Mouse (Mus musculus): Measurements from ENCODE around the gene Igsf3. TPM values are rescaled to one million over a fixed set of nuclear protein-coding genes. Genes with fewer than 3 reads are reported as not detected.

The Igsf3 gene
- polyA plus RNA-seq, 1 experiment, result 29.1 TPM

DNA sequence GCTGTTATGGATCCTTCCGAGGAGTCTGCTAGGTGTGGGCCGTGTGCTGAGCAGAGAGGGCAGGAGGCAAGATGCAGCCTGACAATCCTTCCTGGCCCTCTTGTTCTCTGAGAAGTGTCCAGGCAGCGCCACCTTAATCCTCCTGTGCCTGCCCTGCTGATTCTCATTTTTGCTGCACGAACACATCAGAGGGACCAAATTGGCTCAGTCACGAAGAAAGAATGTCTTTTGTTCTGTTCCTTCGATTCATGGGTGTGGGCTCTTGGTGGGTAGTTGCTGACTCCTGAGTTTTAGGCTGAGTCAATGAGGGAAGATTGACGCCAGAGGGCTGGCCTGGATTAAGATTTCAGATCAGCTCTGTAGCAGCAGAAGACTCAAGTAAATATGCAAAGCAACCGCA lies 84.9 kb downstream of the Igsf3 start:
- H3K36me3 ChIP-seq (ENCODE audit: control insufficient read depth, insufficient read depth, low read length, poor library complexity, severe bottlenecking), result peaks cover 4% of the 10 kb centered on the region; the same call in 1 of the 2 replicates

DNA sequence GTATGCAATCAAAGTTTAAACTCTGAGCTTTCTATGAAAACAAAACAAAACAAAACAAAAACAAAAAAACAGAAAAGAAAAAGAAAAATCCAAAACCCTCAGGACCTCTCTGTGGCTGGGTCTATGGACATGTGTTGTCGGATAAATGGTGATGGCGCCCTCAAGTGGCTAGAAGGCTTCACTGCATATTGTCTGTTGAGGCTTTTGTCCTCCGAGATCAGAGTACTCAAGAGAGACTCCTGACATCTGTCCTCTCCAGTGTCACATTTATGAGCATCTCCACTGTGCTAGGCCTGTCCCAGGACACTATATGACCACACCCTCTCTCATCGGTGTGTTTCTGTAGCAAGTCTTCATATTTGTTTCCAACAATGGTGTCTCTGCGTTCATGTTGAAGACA lies 85.4 kb downstream of the Igsf3 start:
- TF ChIP-seq CTCF (IDR thresholded peaks at IDR 0.05; ENCODE audit: low read depth, low read length), result peak; percentile 55
- no peak for TF ChIP-seq POLR2A (IDR thresholded peaks at IDR 0.05; ENCODE audit: insufficient read depth, low read length)
- Histone ChIP-seq H3K36me3 (ENCODE audit: control insufficient read depth, insufficient read depth, low read length, poor library complexity, severe bottlenecking) (peaks cover 4% of the 10 kb centered on the region; the same call in 1 of the 2 replicates), H3K27me3 (ENCODE audit: control insufficient read depth, insufficient read depth, low read length, poor library complexity, severe bottlenecking) (no peaks in the 10 kb centered on the region), H3K4me3 (ENCODE audit: low read depth, low read length) (no peak overlapping the region), H3K4me1 (ENCODE audit: control insufficient read depth, insufficient read depth, low read length) (no peaks in the 10 kb centered on the region), H3K27ac (ENCODE audit: insufficient read depth, low read length) (no peak overlapping the region), H3K9me3 (replicated peaks; ENCODE audit: control insufficient read depth, insufficient read depth, low read length, poor library complexity, severe bottlenecking) (0 out of 2 replicates have a peak, but pooled peaks cover 6% of the 10 kb centered on the region), H3K9ac (ENCODE audit: low read depth, poor library complexity, severe bottlenecking) (no peak overlapping the region)

More for the DNA sequence above, 84.9 kb downstream of the Igsf3 start:
- no peaks in the 10 kb centered on the region for H3K27me3 ChIP-seq (ENCODE audit: control insufficient read depth, insufficient read depth, low read length, poor library complexity, severe bottlenecking)
- H3K9ac ChIP-seq (ENCODE audit: low read depth, poor library complexity, severe bottlenecking), result no peak overlapping the region
- H3K4me3 ChIP-seq (ENCODE audit: low read depth, low read length), result no peak overlapping the region
- 0 out of 2 replicates have a peak, but pooled peaks cover 6% of the 10 kb centered on the region for H3K9me3 ChIP-seq (replicated peaks; ENCODE audit: control insufficient read depth, insufficient read depth, low read length, poor library complexity, severe bottlenecking)
- peak overlapping the region; percentile 31; the same call in 1 of the 2 replicates for H3K27ac ChIP-seq (ENCODE audit: insufficient read depth, low read length)
- TF ChIP-seq EP300 (IDR thresholded peaks at IDR 0.05; ENCODE audit: insufficient read depth, low read depth, low read length) (no peak), CTCF (IDR thresholded peaks at IDR 0.05; ENCODE audit: low read depth, low read length) (no peak), POLR2A (IDR thresholded peaks at IDR 0.05; ENCODE audit: insufficient read depth, low read length) (no peak)
- no peaks in the 10 kb centered on the region for H3K4me1 ChIP-seq (ENCODE audit: control insufficient read depth, insufficient read depth, low read length)

DNA sequence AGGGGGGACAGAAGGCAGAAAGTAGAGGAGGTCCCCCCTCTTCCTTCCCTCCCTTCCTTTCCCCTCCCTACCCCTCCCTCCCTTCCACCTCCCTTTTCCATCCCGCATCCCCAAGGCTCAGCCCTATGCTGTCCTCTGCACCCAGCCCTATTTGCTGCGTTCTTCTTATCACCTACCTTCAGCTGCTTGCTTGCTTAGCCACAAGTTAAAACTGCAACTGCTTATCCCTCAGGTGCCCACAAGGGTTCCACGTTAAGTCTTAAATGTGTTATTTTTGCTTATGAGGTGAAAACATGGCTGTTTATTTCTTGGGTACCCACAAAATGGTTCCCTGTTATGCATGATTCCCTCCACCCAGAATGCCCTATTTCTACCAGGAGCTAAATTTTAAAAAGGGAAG lies 86.6 kb downstream of the Igsf3 start:
- Histone ChIP-seq H3K27me3 (ENCODE audit: control insufficient read depth, insufficient read depth, low read length, poor library complexity, severe bottlenecking) (no peaks in the 10 kb centered on the region), H3K27ac (ENCODE audit: insufficient read depth, low read length) (no peak overlapping the region), H3K4me3 (ENCODE audit: low read depth, low read length) (no peak overlapping the region), H3K9me3 (replicated peaks; ENCODE audit: control insufficient read depth, insufficient read depth, low read length, poor library complexity, severe bottlenecking) (0 out of 2 replicates have a peak, but pooled peaks cover 6% of the 10 kb centered on the region), H3K36me3 (ENCODE audit: control insufficient read depth, insufficient read depth, low read length, poor library complexity, severe bottlenecking) (no peaks in the 10 kb centered on the region), H3K9ac (ENCODE audit: low read depth, poor library complexity, severe bottlenecking) (no peak overlapping the region), H3K4me1 (ENCODE audit: control insufficient read depth, insufficient read depth, low read length) (no peaks in the 10 kb centered on the region)
- TF ChIP-seq POLR2A (IDR thresholded peaks at IDR 0.05; ENCODE audit: insufficient read depth, low read length) (no peak), EP300 (IDR thresholded peaks at IDR 0.05; ENCODE audit: insufficient read depth, low read depth, low read length) (no peak), CTCF (IDR thresholded peaks at IDR 0.05; ENCODE audit: low read depth, low read length) (no peak)

DNA sequence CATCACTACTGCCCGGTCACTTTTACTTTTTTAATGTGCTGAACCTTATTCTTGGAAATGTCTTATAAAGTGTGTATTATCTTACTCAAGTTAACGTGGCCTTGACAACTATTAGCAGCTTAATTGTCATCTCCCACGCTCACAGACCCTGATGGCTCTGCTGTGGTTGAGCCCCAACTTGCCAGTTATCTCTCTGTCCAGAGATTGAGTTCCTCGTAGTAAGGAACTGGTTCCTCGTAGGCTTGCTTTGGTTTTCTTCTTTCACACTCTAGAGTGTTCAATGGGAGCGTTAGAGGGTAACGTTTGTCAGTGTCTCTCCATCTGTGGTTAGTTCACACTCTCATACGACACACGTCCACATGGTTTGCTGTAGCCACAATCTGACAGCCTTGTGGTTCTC lies 92.8 kb downstream of the Igsf3 start:
- no peaks in the 10 kb centered on the region for H3K9me3 ChIP-seq (replicated peaks; ENCODE audit: control insufficient read depth, insufficient read depth, low read length, poor library complexity, severe bottlenecking)
- no peaks in the 10 kb centered on the region for H3K27me3 ChIP-seq (ENCODE audit: control insufficient read depth, insufficient read depth, low read length, poor library complexity, severe bottlenecking)
- H3K9ac ChIP-seq (ENCODE audit: low read depth, poor library complexity, severe bottlenecking), result no peak overlapping the region
- TF ChIP-seq POLR2A (IDR thresholded peaks at IDR 0.05; ENCODE audit: insufficient read depth, low read length) (no peak), CTCF (IDR thresholded peaks at IDR 0.05; ENCODE audit: low read depth, low read length) (no peak), EP300 (IDR thresholded peaks at IDR 0.05; ENCODE audit: insufficient read depth, low read depth, low read length) (no peak)
- no peak overlapping the region for H3K4me3 ChIP-seq (ENCODE audit: low read depth, low read length)
- H3K27ac ChIP-seq (ENCODE audit: insufficient read depth, low read length), result no peak overlapping the region
- H3K36me3 ChIP-seq (ENCODE audit: control insufficient read depth, insufficient read depth, low read length, poor library complexity, severe bottlenecking), result no peaks in the 10 kb centered on the region
- H3K4me1 ChIP-seq (ENCODE audit: control insufficient read depth, insufficient read depth, low read length), result no peaks in the 10 kb centered on the region

DNA sequence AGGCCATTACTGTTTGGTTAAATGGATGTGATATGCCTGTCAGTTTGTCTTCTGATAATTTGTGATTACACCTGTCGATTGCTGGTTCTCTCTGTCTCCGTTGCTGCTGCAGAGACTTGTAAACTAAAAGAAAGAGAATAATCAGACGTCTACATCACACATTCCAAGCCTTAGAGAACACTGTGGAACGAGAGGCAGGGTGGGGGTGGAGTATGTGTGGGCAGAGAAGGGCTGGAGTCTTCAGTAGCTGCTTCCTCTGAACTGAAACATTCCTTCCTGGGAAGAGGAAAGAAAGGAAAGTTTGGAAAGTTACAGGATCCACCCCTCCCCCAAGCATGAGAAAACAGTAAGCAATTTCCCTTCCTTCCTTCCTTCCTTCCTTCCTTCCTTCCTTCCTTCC lies 95.0 kb downstream of the Igsf3 start:
- Histone ChIP-seq H3K27me3 (ENCODE audit: control insufficient read depth, insufficient read depth, low read length, poor library complexity, severe bottlenecking) (no peaks in the 10 kb centered on the region), H3K9ac (ENCODE audit: low read depth, poor library complexity, severe bottlenecking) (no peak overlapping the region), H3K4me1 (ENCODE audit: control insufficient read depth, insufficient read depth, low read length) (no peaks in the 10 kb centered on the region), H3K4me3 (ENCODE audit: low read depth, low read length) (no peak overlapping the region), H3K27ac (ENCODE audit: insufficient read depth, low read length) (no peak overlapping the region), H3K9me3 (replicated peaks; ENCODE audit: control insufficient read depth, insufficient read depth, low read length, poor library complexity, severe bottlenecking) (no peaks in the 10 kb centered on the region), H3K36me3 (ENCODE audit: control insufficient read depth, insufficient read depth, low read length, poor library complexity, severe bottlenecking) (no peaks in the 10 kb centered on the region)
- TF ChIP-seq POLR2A (IDR thresholded peaks at IDR 0.05; ENCODE audit: insufficient read depth, low read length) (no peak), EP300 (IDR thresholded peaks at IDR 0.05; ENCODE audit: insufficient read depth, low read depth, low read length) (no peak), CTCF (IDR thresholded peaks at IDR 0.05; ENCODE audit: low read depth, low read length) (no peak)

DNA sequence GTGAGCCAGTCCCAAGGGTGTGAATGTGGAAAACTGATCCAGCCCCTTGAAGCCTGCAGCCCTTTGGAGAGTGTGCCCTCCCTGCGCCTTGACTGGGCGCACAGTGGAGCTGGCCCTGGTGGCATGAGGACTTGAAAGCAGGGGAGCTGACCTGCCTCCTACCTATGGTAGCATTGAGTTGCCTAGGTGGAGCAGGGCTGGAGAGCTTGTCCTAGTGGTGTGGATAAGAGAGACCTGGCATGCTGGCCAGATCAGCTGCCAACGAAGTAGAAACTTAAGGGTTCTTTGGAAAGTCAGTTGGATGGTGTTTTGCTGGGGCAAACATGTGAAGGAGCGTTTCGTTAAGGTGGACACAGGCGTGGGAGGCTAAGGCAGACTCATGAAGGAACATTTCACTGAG lies 105.1 kb downstream of the Igsf3 start:
- Histone ChIP-seq H3K9ac (ENCODE audit: low read depth, poor library complexity, severe bottlenecking) (no peak overlapping the region), H3K4me3 (ENCODE audit: low read depth, low read length) (no peak overlapping the region), H3K27ac (ENCODE audit: insufficient read depth, low read length) (no peak overlapping the region), H3K36me3 (ENCODE audit: control insufficient read depth, insufficient read depth, low read length, poor library complexity, severe bottlenecking) (no peaks in the 10 kb centered on the region), H3K9me3 (replicated peaks; ENCODE audit: control insufficient read depth, insufficient read depth, low read length, poor library complexity, severe bottlenecking) (no peaks in the 10 kb centered on the region), H3K27me3 (ENCODE audit: control insufficient read depth, insufficient read depth, low read length, poor library complexity, severe bottlenecking) (no peaks in the 10 kb centered on the region), H3K4me1 (ENCODE audit: control insufficient read depth, insufficient read depth, low read length) (no peaks in the 10 kb centered on the region)
- TF ChIP-seq CTCF (IDR thresholded peaks at IDR 0.05; ENCODE audit: low read depth, low read length) (no peak), EP300 (IDR thresholded peaks at IDR 0.05; ENCODE audit: insufficient read depth, low read depth, low read length) (no peak), POLR2A (IDR thresholded peaks at IDR 0.05; ENCODE audit: insufficient read depth, low read length) (no peak)

Measured in ES-Bruce4 (cell line).